Mouse (Mus musculus) bone marrow macrophage, adult 2 months (primary cell): ENCODE results near the gene Dhrs7b.

Source experiments
- CTCF ChIP-seq: IDR thresholded peaks from 2 replicates; pipeline ENCODE4 v1.5.1; 2012; ENCODE audit warnings: low read depth, mild to moderate bottlenecking, low read length, moderate library complexity
- POLR2A ChIP-seq: IDR thresholded peaks from 2 replicates; pipeline ENCODE4 v1.6.1; 2012; ENCODE audit warnings: mild to moderate bottlenecking, low read depth, low read length, borderline replicate concordance

DNA sequence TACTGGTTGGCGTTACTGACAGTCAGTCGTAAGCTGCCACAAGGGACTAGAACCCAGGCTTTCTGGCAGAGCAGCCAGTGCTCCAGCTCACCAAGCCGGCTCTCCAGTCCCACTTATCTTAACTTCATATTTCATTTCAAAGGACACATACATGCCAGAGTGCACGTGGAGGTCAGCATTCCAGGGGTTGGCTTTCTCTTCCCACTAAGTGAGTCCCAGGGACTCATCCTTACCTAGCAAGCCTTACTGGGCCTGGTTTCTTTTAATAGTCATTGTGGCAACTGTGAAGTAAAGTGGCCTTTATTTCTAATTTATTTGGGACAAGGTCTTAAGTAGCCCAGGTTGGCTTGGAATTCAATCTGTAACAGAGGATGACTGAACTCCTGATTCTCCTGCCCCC, 41.0 kb downstream of the Dhrs7b start:
- TF ChIP-seq POLR2A (no peak), CTCF (no peak)
